Mouse (Mus musculus) gastrocnemius, postnatal 10 days (tissue): ENCODE measurements around the gene A2ml1. TPM values are rescaled to one million over a fixed set of nuclear protein-coding genes. Genes with fewer than 3 reads are reported as not detected.
A peak's percentile ranks its signal among the peaks of the same experiment; 100 is the strongest.
"Not testable (repeated sequence)": the region's sequence is repeated elsewhere in the genome, so short reads cannot be mapped to it uniquely, and the experiment has no call there.

ENCODE experiments used
- DNase-seq: peaks from one replicate; pipeline ENCODE4 v3.0.0; 2021; ENCODE audit warnings: mixed read lengths
- long read RNA-seq, 2 experiments: library from polyadenylated mRNA; stranded (forward); transcript quantifications; one replicate each; pipeline ENCODE4 v2.0.0; 2021
- total RNA-seq, 2 experiments: library from RNA; stranded (reverse); gene quantifications; 2 replicates each; pipeline ENCODE4 v1.2.3; 2021

A2ml1 gene
- not detected for total RNA-seq
- long read RNA-seq, experiment 1: 0 reads
- long read RNA-seq, experiment 2: 0 reads

DNA sequence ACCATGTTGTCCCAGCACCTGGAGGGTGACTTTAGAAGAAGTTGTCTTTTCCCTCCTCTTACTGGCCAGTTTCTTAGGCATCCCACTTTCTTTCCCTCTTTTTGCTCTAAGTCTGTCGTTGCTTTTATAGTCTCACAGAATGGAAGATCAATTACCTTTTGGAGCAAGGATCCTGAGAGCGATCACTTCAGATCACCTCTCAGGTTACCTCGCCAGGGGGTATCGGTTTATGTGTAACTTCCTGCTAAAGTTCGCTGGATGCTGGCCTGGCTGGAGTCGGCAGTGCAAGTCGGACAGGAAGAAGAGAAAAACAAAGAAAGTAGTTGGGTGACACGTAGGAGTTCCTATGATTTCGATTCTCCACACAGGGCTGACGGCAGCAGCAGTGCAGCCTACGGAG lies at the start of gene A2ml1:
TSS of gene A2ml1 (minus strand) at position 101 of the 400 bp plus-strand sequence.
- DNase-seq: no peak

DNA sequence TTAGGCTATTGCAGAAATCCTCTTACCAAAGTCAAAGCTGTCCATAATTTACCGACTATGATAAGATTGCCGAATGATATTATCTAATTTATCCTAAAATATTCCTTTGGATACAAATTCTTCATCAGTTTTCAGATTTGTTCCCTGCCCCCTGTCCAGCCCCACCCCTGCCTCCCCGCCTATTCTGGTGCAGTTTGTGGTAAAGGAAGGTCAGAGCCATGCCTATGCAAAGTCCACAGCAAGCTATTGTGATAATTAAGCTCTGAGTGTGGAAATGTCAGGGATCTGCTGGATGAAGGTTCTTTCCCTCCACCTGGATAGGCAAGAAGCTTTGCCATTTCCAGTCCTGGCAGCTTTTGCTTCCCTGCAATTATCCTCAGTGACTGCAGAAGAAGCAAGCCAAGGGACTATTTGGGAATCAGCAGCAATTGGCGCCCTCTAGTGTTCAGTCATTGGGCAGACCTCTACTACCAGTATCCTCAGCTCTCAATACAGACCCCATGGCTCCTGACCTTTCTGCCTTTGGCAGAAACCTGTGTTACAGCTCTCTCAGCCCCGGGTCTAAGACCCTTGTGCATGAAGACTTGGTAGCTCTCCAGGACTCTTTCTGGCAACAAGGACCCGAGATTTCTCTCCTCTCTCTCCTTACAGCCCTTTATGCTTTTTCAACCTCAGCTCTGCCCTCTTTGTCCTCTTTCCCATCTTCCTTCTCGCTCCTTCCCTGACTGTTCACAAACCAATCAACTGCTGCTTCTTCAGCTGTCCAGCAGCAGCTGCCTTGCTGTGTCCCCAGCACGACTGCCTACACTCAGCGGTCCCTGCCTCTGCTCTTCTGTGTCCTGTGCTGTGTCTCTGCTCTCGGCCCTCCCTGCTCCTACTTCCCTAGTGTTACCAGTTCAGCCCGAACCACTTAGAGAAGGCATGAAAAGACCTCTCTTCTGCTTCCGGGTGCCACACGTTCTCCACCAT lies 48.6 kb upstream of the A2ml1 start:
- peak; percentile 18 for DNase-seq

DNA sequence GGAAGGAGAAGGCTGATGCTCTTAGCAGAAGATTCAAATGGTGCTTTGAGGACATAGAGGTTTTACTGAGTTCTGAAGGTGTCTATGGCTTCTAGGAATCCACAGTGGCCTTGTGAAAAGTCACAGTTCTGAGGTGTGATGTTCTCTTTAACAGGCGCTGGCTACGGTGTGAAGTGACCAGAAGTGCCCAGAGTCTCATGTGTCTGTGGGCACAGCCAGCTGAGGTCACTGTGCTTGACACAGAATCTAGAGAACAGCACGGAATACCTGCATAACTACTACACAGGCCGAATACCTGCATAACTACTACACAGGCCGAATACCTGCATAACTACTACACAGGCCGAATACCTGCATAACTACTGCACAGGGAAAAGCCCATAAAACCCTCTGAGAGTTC lies 43.8 kb upstream of the A2ml1 start:
- not testable (repeated sequence) for DNase-seq

DNA sequence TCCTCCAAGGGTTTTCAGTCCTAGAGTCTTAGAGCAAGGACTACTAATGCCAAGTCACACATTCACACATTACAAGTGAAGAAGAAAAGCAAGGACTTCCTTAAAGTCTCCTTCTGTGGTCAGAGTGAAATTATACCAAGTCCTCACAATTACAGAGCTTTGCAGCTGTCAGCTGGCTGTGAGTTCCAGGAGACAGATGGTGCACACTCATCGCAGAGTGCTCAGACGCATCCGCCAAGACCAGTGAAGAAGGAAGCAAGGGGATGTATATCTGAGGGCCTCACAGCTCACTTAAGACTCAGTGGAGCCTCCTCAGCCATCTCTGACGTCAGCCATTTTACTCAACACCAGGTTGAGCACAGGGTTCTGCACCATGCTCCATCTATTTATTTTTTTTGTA lies 43.0 kb upstream of the A2ml1 start:
- DNase-seq: no peak

DNA sequence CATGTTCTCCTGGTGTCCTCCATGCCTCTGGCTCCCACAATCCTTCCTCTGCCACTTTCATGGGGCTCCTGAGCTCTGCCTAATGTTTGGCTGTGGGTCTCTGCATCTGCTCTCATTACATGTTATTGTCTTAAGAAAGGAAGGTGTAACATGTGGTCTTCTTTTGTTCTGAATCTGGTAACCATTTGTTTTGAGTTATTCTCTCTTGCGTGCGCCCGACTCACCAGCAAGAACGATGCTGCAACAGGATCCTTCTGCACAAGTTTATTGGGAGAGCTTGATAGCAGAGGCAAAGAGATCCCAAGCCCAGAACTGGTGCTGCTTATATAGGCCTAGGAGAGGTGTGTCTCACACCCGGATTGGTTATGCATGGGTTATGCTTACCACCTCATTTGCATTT lies 42.0 kb upstream of the A2ml1 start, which contains the start of gene Klrb1a:
TSS of gene Klrb1a (minus strand) at position 101 of the 400 bp plus-strand sequence.
- not testable (repeated sequence) for DNase-seq

DNA sequence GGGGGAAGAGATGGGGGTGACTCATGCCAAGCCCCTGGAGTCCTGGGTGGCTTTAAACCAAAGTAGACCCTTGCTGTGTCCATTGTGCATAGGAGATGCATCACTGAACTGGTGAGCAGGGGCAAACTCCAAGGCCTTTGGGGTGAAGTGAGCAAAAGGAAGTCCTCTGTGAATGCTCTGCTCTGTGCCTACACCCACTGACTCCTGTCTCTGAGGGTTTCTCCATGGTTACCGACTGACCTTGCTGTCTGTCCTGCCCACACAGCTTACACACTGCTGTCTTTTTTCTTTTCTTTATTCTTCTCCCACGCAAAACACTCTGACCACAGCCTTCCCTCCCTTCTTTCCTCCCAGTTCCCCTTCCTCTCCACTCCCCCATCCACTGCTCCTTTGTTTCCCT lies 41.3 kb upstream of the A2ml1 start:
- DNase-seq: no peak

DNA sequence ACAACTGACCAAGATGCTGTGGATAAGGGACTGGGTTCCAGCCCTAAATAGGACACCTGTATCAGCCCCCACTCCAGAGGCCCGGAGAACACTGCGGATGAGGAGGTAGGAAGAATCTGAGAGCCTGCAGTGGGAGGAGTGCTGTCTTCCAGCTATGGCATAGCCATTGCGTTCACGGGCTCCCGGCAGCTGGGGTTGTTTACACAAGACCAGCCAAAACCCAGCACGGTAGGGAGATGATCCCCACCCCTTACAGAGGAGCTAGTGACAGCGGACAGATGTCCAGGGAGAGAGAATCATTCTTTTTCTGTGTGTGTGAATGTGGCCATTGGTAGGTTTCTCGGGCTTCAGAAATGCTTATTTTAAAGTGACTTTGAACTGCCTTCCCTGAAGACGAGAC lies 24.9 kb upstream of the A2ml1 start:
- DNase-seq: no peak

DNA sequence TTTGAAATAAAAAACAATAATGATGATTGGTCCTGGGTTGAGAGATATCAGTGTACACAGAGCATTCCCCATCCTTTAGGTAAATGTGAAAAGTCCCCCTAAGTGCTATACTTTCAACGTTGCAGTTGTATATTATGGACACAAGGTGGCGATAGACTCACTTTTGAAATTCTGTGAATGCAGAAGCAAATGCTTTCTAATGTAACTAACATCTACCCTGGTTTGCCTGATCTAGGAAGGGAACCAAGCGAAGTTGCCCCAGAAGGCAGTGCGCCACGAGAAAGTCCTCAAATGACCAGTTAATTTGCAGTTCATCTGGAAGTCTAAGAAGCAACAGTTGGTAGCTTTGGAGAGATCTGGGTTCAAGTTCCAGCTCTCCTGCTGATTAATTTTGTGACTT lies 23.1 kb upstream of the A2ml1 start:
- no peak for DNase-seq

DNA sequence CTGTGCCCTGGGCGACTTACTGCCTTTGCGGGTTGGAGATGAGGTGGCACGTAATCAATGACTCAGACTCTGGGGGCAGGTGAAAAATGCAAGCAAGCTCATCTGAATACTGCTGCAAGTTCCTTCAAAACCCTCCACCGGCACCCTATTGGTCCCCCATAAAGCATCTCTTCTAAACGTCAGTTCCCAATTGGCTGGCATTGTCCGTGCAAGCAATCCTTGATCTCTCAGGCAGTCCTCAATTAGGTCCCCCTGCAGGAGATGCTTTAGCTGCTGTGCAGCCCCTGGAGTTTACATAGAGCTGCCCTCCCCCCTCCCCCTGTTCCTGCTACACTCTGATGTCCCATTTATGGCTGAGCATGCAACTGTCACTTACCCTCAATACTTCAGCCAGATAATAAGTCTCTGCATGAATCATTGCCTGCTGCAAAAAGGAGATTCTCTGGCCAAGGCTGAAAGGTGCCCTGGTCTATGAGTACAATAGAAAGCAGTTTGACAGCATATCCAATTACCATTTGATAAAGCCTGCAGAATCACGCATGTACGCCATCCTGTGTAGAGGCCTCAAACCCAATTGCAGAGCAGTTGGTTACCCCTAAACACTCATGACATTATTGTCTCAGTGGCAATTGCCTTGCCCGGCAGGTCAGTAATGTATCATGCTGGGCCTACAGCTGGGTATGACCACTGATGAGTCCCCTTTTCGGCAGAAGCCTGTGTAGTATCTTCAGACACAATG lies 21.2 kb upstream of the A2ml1 start:
- no peak for DNase-seq

DNA sequence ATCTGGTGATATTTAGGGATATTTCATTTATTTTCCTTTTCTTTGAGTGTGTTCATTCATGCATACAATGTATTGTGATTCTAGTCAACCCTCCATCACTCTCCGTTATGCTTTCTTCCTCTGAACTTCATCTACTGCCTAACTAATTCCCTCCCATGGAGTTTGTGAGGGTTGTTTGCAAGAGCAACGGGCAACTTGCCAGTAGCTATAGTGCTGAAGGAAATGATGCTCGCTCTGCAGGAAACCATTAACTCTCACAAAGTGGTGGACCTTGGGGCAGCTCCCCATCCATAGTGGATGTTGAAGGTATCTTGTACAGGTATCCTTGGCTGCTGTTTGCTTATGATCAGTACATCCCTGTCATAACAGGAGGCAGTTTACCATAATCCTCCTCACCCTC lies 20.6 kb upstream of the A2ml1 start:
- DNase-seq: no peak

DNA sequence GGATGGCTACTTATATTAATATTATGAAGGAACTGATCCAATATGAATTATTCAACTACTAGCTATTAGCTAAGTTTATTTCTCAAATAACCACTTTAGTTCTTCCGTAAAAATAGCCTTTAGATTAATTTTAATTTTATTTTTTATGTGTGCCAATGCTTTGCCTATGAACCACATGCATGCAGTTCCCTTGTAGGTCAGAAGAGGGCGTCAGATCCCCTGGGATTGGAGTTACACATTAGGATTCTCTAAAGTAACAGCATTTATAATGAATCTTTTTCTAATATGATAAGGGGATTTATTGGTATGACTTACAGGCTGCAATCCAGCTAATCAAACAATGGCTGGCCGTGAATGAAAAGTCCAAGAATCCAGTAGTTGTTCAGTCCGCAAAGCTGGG lies 18.1 kb upstream of the A2ml1 start:
- no peak for DNase-seq

DNA sequence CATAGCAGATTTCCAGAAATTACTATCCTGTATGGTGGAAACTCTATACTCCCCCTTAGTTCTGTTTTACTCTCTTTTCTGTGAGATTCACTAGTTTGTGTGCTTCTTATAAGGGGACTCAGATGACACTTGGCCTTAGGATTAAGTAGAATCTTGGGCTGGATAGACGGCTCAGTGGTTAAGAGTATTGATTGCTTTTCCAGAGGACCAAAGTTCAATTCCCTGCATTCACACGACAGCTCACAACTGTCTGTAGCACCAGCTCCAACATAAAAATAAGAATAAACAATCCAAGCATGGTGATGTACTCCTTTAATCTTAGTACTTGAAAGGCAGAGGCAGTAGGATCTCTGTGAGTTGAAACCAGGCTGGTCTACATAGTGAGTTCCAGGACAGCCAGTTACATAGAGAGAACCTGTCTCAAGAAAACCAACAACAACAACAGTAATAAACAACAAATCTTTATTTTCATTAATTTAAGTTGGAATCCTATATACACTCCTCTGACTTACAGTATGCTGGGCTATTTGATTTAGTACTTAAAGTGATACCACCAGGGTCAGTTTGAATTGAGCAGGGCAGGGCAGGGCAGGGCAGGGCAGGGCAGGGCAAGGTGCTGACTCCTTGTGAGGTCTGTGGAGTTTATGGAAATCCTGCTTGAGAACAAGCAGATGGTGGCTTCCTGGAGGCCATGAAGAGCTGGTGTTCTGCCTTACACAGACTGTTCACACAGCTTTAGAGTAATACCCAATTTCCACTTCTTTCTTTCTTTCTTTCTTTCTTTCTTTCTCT lies 17.0 kb upstream of the A2ml1 start:
- no peak for DNase-seq

DNA sequence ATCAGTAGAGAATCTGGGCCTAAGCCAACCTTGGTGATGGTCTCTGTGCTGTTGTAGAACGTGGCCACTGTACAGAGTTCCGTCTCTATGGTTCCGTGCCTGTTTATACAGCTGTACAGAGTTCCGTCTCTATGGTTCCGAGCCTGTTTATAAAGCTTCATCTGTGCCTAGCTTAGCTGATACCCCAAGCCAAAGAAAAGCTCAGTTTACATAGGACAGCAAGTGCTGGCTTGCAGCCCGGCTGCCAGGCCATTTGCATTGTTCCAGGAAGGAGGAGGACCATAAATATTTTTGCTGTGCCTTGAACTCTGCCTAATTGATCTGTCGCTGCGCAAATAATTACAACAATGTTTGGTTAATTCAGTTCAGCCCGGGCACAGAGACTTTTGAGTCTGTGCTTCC lies 15.7 kb upstream of the A2ml1 start:
- peak; percentile 32 for DNase-seq

DNA sequence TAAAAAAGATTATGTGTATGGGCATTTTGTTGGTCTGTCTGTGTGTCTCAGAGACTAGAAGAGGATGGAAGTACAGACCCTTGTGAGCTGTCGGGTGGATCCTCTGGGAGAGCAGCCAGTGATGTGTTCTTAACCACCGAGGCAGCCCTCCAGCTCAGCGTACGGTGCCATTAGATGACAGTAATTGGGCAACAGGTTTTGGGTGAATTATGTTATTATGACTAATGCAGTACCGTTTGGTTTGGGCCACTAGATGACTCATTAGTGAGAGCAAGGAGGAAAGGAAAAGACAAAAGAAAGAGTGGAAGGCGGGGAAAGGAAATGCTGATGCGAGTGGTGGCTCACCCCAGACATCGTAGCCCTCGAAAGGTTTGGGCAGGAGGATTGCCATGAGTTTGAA lies 13.2 kb upstream of the A2ml1 start:
- no peak for DNase-seq

DNA sequence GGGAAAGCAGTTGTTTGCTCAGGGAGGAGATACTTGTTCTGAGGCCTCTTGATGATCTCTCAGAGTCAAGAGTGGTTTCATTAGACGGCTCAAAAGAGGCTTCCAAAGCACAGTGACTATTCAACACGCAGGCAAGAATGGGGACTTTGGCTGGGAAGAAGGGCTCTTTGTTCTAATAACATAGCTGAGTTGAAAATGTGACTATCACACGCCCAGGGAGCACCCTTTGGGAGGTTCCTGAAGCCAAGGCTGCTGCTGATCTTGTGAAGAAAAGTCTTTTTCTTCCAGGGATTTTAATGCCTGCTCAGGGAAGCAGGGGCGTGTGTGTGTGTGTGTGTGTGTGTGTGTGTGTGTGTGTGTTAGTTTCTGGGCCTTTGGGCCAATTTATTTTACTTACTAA lies 8.0 kb upstream of the A2ml1 start:
- no peak for DNase-seq

DNA sequence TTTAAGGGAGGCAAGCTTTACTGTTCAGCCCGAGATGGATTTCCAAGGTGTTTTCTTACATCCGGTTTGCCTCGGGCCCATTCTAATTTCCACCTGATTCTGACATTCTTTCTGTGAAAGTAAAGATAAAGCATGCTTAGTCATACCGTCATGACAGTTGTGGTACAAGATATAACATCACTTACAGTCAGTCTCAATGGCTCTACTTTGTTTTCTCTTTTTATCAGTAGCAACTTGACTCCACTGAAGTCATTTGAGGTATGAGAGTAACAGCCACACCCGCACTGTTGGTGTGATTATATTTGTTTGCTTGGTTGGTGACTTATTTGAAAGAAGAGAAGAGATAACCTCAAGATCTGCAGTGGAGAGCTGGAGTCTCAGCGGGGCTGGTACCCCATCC lies 6.2 kb upstream of the A2ml1 start:
- no peak for DNase-seq

DNA sequence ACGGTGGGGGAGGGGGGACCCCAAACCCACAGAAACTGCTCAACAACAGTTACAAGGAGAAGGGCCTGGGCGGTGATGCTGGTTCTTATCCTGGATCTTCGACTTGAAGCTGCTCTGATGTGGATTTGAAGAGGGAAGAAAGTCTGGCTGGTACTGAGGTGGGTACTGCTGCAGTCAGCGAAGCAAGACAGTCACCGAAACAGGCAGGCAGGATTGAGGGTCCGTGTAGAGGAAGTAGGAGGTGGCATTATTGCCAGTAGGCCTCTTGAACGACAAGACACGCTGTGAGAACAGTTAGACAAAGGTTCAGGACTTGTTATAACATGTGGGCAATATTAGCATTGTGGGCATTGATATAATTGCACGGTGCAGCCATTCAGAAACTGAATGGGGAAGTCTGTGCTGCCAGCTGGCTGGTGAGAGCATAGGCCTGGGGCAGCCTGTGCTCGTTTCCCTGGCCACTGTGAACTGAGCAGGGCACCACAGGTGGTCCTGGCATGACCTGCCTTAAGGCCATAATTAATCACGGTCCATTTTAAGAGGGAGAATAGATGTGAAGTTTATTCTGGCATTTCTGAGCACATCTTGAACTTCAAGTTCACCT lies 4.3 kb upstream of the A2ml1 start:
- DNase-seq: no peak

DNA sequence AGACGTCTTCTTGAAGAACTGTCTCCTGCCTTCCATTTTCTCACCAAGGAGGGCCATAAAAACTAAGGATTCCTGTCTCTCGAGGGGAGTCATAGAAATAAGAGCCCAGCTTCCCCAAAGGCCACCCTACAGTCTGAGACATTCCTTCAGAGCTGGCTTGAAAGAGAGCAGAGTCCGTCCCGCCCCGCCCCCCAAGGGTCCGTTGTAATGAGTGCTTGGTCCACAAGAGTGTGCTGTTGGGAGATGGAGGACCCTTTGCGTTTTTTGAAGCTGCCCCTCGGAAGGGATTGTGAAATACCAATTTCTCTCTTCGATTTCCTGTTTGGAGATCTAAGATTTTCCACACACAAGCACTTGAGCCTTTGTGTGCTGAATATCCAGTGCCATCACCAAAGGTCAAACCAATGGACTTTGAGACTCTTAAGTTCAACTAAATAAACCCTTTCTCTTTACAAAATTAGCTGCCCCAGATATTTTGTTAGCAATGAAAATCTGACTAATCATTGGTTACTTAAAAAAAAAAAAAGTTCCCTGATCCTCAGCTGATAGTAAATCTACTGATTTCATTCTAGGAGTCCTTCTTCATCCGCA lies 2.8 kb upstream of the A2ml1 start:
- DNase-seq: peak; percentile 16

DNA sequence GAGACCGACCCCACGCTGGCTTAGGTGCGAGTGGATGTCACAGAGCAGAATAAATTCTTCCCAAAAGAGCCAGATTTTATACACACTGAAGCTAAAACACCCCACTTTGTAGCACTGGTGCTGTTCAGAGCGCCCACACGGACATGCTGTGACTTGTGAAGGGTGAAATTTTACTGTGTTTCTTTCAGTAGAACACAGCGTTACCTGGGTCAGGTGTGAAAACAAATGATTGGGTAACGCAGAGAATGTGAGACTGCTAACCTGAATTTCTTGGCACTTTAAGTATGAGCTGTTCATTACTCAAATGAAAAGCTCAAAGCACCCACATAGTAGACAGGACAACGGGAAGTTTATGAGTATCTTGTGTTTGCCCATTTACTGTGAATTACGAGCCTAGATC lies 4.1 kb downstream of the A2ml1 start:
- DNase-seq: no peak

DNA sequence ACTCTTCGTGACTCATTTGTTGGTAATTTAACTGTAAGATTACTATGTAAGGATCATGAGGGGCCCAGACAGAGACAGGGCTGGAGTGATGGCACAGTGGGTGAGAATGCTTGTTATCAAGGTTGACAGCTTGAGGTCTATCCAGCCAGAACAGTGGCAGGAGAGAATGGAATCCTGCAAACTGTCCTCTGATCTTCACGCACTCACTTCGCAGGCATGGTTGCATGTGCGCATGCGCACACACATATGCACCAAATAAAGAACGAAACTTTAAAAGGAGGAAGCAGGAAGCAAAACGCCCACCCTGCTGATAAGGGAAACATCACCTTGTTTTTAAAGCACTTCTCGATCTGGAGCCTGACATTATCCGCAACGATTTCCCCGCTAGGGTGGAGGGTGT lies 14.8 kb downstream of the A2ml1 start:
- DNase-seq: no peak

DNA sequence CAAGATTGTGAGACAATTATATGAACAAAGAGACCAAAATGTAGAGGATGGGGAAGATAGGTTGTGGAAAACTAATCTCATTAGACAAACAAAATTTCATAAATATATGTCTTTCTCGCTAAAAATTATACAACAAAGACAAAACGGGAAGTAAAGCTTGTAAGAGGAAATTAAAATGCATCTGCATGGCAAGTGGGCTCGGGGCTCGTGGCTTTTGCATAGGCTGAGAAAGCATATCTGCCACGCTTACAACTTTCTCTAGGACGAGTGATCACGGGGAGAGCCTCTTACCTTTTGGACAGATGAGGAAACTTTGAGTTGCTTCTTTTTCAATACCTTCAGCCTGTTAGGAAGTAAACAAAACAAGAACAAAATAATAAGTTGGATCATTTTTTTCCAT lies 27.4 kb downstream of the A2ml1 start:
- no peak for DNase-seq
